Mouse (Mus musculus): Measurements from ENCODE around the gene Clasp2. TPM values are rescaled to one million over a fixed set of nuclear protein-coding genes. Genes with fewer than 3 reads are reported as not detected.

Gene Clasp2
- total and polyA plus RNA-seq, 3 experiments = 28.7 to 209 (median 30.8) TPM

GRCm38 (mm10) chr9:113932100-113932470 lies 190.8 kb downstream of the Clasp2 start:
- H3K36me3 ChIP-seq (ENCODE audit: control insufficient read depth in 1 of 2, insufficient read depth in 2 of 2, low read length in 2 of 2) = peaks cover 4 to 48% of the 10 kb centered on the region in 2 experiments
- no peaks in the 10 kb centered on the region for H3K27me3 ChIP-seq (ENCODE audit: control insufficient read depth in 1 of 2, insufficient read depth in 2 of 2, low read length in 2 of 2)
- no peaks in the 10 kb centered on the region for H3K9me3 ChIP-seq (replicated peaks; ENCODE audit: insufficient read depth, low read length)
- peak overlapping the region; percentile 82 to 93 for H3K4me3 ChIP-seq (ENCODE audit: control insufficient read depth in 1 of 2, insufficient read depth in 1 of 2, low read depth in 2 of 2, low read length in 2 of 2)
- TF ChIP-seq POLR2AphosphoS5 (IDR thresholded peaks at IDR 0.05; ENCODE audit: borderline replicate concordance, low read depth, low read length) (no peak), TAL1 (IDR thresholded peaks at IDR 0.05; ENCODE audit: low read length) (no peak), KAT2A (conservative IDR thresholded peaks at IDR 0.05; ENCODE audit: low read depth, low read length) (no peak), UBTF (IDR thresholded peaks at IDR 0.05; ENCODE audit: borderline replicate concordance, insufficient read depth, low read depth, low read length) (no peak), HCFC1 (IDR thresholded peaks at IDR 0.05; ENCODE audit: low read depth, low read length) (0 out of 2 replicates have a peak, but pooled peaks have one; percentile 27), ZC3H11A (IDR thresholded peaks at IDR 0.05; ENCODE audit: low read depth, low read length) (no peak), ETS1 (IDR thresholded peaks at IDR 0.05; ENCODE audit: low read depth, low read length) (peak; percentile 63), POLR2A (IDR thresholded peaks at IDR 0.05; ENCODE audit: control insufficient read depth in 1 of 2, insufficient read depth in 1 of 2, low read depth in 1 of 2, low read length in 2 of 2, poor library complexity in 1 of 2) (0 out of 4 replicates have a peak, but pooled peaks of 1 of the 2 experiments have one; percentile 34), MXI1 (IDR thresholded peaks at IDR 0.05; ENCODE audit: low read depth, low read length) (peak; percentile 58; the same call in 1 of the 2 replicates), EP300 (IDR thresholded peaks at IDR 0.05; ENCODE audit: low read depth in 1 of 2, low read length in 2 of 2) (no peak), TBP (IDR thresholded peaks at IDR 0.05; ENCODE audit: low read depth, low read length) (0 out of 2 replicates have a peak, but pooled peaks have one; percentile 39)
- H3K27ac ChIP-seq (ENCODE audit: control insufficient read depth, low read depth, low read length) = peak overlapping the region; percentile 77
- peaks cover 19 to 37% of the 10 kb centered on the region in 2 experiments for H3K4me1 ChIP-seq (ENCODE audit: control insufficient read depth in 1 of 2, insufficient read depth in 2 of 2, low read length in 2 of 2)
- H3K79me2 ChIP-seq (ENCODE audit: control insufficient read depth, insufficient read depth, low read length, poor library complexity) = peaks cover 51% of the 10 kb centered on the region
- peak; percentile 74 for DNase-seq (ENCODE audit: low read depth, low spot score)
- H3K9ac ChIP-seq (ENCODE audit: control insufficient read depth, low read depth, low read length, poor library complexity, severe bottlenecking) = peak overlapping the region; percentile 92

- DNase-seq (ENCODE audit: low read depth, low spot score) = peak; percentile 45
- H3K9ac ChIP-seq (ENCODE audit: control insufficient read depth, low read depth, low read length, poor library complexity, severe bottlenecking) = peak overlapping the region; percentile 92
- H3K9me3 ChIP-seq (replicated peaks; ENCODE audit: insufficient read depth, low read length) = no peaks in the 10 kb centered on the region
- H3K27me3 ChIP-seq (ENCODE audit: control insufficient read depth in 1 of 2, insufficient read depth in 2 of 2, low read length in 2 of 2) = no peaks in the 10 kb centered on the region
- H3K4me3 ChIP-seq (ENCODE audit: control insufficient read depth in 1 of 2, insufficient read depth in 1 of 2, low read depth in 2 of 2, low read length in 2 of 2) = peak overlapping the region; percentile 82 to 93
- TF ChIP-seq MXI1 (IDR thresholded peaks at IDR 0.05; ENCODE audit: low read depth, low read length) = no peak
- no peak for TF ChIP-seq POLR2A (IDR thresholded peaks at IDR 0.05; ENCODE audit: control insufficient read depth in 1 of 2, insufficient read depth in 1 of 2, low read depth in 1 of 2, low read length in 2 of 2, poor library complexity in 1 of 2)
- no peak for TF ChIP-seq KAT2A (conservative IDR thresholded peaks at IDR 0.05; ENCODE audit: low read depth, low read length)
- TF ChIP-seq NELFE (IDR thresholded peaks at IDR 0.05; ENCODE audit: low read depth, low read length) = no peak
- no peak for TF ChIP-seq ZKSCAN1 (IDR thresholded peaks at IDR 0.05; ENCODE audit: low read depth, low read length)
- TF ChIP-seq MYB (IDR thresholded peaks at IDR 0.05; ENCODE audit: low read depth, low read length) = no peak
- no peak for TF ChIP-seq ELF1 (IDR thresholded peaks at IDR 0.05; ENCODE audit: low read depth, low read length)
- TF ChIP-seq CHD2 (IDR thresholded peaks at IDR 0.05; ENCODE audit: low read length) = no peak
- TF ChIP-seq SMC3 (IDR thresholded peaks at IDR 0.05; ENCODE audit: low read depth, low read length) = no peak
- TF ChIP-seq ZNF384 (IDR thresholded peaks at IDR 0.05; ENCODE audit: low read depth, low read length) = no peak
- H3K27ac ChIP-seq (ENCODE audit: control insufficient read depth, low read depth, low read length) = peak overlapping the region; percentile 77
- peaks cover 19 to 37% of the 10 kb centered on the region in 2 experiments for H3K4me1 ChIP-seq (ENCODE audit: control insufficient read depth in 1 of 2, insufficient read depth in 2 of 2, low read length in 2 of 2)
- H3K36me3 ChIP-seq (ENCODE audit: control insufficient read depth in 1 of 2, insufficient read depth in 2 of 2, low read length in 2 of 2) = peaks cover 4 to 48% of the 10 kb centered on the region in 2 experiments
- peaks cover 55% of the 10 kb centered on the region for H3K79me2 ChIP-seq (ENCODE audit: control insufficient read depth, insufficient read depth, low read length, poor library complexity)
These were observed 191.2 kb downstream of the Clasp2 start for GRCm38 (mm10) chr9:113932501-113932900.

Measured in MEL (cell line).